8 mouse cellular contexts compared by ENCODE assay signal in the genomic region with DNA sequence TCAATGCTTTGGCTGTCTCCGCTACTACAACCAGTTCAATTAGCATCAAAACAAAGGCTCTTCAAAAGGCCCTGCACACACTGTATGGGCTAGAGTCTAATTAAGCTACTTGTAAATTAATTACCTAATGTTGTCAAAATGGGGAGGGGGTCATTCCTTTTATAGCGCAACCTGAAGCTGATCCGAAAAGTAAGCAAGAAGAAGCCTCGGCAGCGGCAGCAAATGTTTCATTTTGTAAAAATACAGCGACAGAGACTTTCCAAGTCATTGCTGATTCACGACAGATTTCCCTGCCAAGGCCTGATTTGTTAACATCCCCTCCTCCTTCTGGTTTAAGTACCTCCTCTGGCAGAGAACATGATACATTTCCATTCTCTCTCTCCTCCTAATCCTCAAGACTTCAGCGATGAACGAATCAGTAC. TPM values are rescaled to one million over a fixed set of nuclear protein-coding genes. Genes with fewer than 3 reads are reported as not detected.
DNase-seq lines count a peak whose midpoint lies in the region; ATAC-seq lines count a peak whose summit lies in the region.

No protein-coding gene starts in this region.

- no peak overlapping the region for H3K27ac ChIP-seq in embryonic facial prominence, embryonic 13.5 days
- no peak overlapping the region for H3K27ac ChIP-seq in embryonic facial prominence, embryonic 10.5 days (replicated peaks)
- no peak overlapping the region; the same call in 1 of the 2 replicates for H3K27ac ChIP-seq in forebrain, embryonic 14.5 days (ENCODE audit: low read depth, low read length)

- H3K4me1 ChIP-seq in embryonic facial prominence, embryonic 13.5 days = peaks cover 35% of the 10 kb centered on the region
- peaks cover 45% of the 10 kb centered on the region for H3K4me1 ChIP-seq in embryonic facial prominence, embryonic 10.5 days
- peaks cover 29% of the 10 kb centered on the region for H3K4me1 ChIP-seq in forebrain, embryonic 14.5 days (ENCODE audit: control insufficient read depth, insufficient read depth, low read length)

- H3K9me3 ChIP-seq in embryonic facial prominence, embryonic 13.5 days = no peaks in the 10 kb centered on the region
- H3K9me3 ChIP-seq in embryonic facial prominence, embryonic 10.5 days = no peaks in the 10 kb centered on the region
- no peaks in the 10 kb centered on the region for H3K9me3 ChIP-seq in forebrain, embryonic 14.5 days (replicated peaks; ENCODE audit: control insufficient read depth, low read length)

- no peaks in the 10 kb centered on the region for H3K27me3 ChIP-seq in embryonic facial prominence, embryonic 13.5 days
- H3K27me3 ChIP-seq in embryonic facial prominence, embryonic 10.5 days (replicated peaks; ENCODE audit: low read depth, poor library complexity, severe bottlenecking) = 0 out of 2 replicates have a peak, but pooled peaks cover 15% of the 10 kb centered on the region
- H3K27me3 ChIP-seq in forebrain, embryonic 14.5 days (replicated peaks; ENCODE audit: control insufficient read depth, insufficient read depth, low read length) = no peaks in the 10 kb centered on the region

- no peaks in the 10 kb centered on the region for H3K36me3 ChIP-seq in embryonic facial prominence, embryonic 13.5 days
- no peaks in the 10 kb centered on the region for H3K36me3 ChIP-seq in embryonic facial prominence, embryonic 10.5 days (replicated peaks)
- H3K36me3 ChIP-seq in forebrain, embryonic 14.5 days (ENCODE audit: control insufficient read depth, insufficient read depth, low read length) = no peaks in the 10 kb centered on the region

- WGBS in embryonic facial prominence, embryonic 13.5 days = 22% methylated on average over 9 of the region's 9 CpGs
- WGBS in embryonic facial prominence, embryonic 10.5 days = 23% methylated on average over 9 of the region's 9 CpGs
- 3% methylated on average over 9 of the region's 9 CpGs for whole genome bisulfite sequencing in forebrain, embryonic 14.5 days

- intact Hi-C loops in left cerebral cortex, postnatal 14 days (cut with DNase I) = no loop called here

- ATAC-seq in embryonic facial prominence, embryonic 13.5 days (ENCODE audit: insufficient number of reproducible peaks, insufficient read depth, low FRiP score, low TSS enrichment, low read depth) = no peak
- ATAC-seq in forebrain, embryonic 14.5 days = peak; percentile 77
- no peak for ATAC-seq in erythroid progenitor cell, adult 5-6 weeks (replicated peaks; ENCODE audit: low FRiP score, poor library complexity, severe bottlenecking)

- H3K4me2 ChIP-seq in embryonic facial prominence, embryonic 13.5 days = peak overlapping the region; percentile 38
- peak overlapping the region; percentile 42 for H3K4me2 ChIP-seq in forebrain, embryonic 14.5 days (ENCODE audit: low read length)

- H3K9ac ChIP-seq in embryonic facial prominence, embryonic 13.5 days = no peak overlapping the region
- H3K9ac ChIP-seq in forebrain, embryonic 14.5 days (ENCODE audit: low read length) = no peak overlapping the region; the same call in 1 of the 2 replicates

- no peak for DNase-seq in embryonic facial prominence, embryonic 10.5 days (ENCODE audit: low spot score)
- DNase-seq in left cerebral cortex, postnatal 14 days (ENCODE audit: low spot score in 2 of 2) = peak; percentile 35 to 40
- DNase-seq in left cerebral cortex, adult 8-10 months (ENCODE audit: low spot score in 2 of 2) = no peak
- peak; percentile 84 for DNase-seq in forebrain, embryonic 14.5 days (ENCODE audit: low spot score)
- peak; percentile 82 for DNase-seq in retina, postnatal 1 day
- DNase-seq in adipocyte (ENCODE audit: low spot score) = no peak

- no peak overlapping the region for H3K4me3 ChIP-seq in embryonic facial prominence, embryonic 13.5 days
- H3K4me3 ChIP-seq in embryonic facial prominence, embryonic 10.5 days = no peak overlapping the region
- 0 out of 2 replicates have a peak overlapping the region, but pooled peaks have one; percentile 10 for H3K4me3 ChIP-seq in forebrain, embryonic 14.5 days (ENCODE audit: low read depth, low read length)

RNA-seq across cellular contexts. Expression of a gene that starts 33.7 kb away (rescaled TPM):
- polyA plus RNA-seq in embryonic facial prominence, embryonic 13.5 days (2015; fragmentation: Nextera tagmentation; extraction: Ambion mirVana) = 69.8 and 77.2 TPM in 2 replicates
- polyA plus RNA-seq in embryonic facial prominence, embryonic 10.5 days (2016; fragmentation: Nextera tagmentation; extraction: Ambion mirVana) = 45.6 and 50.0 TPM in 2 replicates
- total RNA-seq in left cerebral cortex, postnatal 14 days (2021) = 10 to 100 TPM; 88.7 to 96.9 TPM
- 10 to 100 TPM; 86.9 to 97.6 (median 89.2) TPM for total RNA-seq in left cerebral cortex, adult 8-10 months (2022)
- polyA plus RNA-seq in forebrain, embryonic 14.5 days (2014; fragmentation: Nextera tagmentation; extraction: Ambion mirVana) = 34.5 and 52.0 TPM in 2 replicates
- 0.36 TPM in 1 of 2 replicates, not detected in the other for total RNA-seq in erythroid progenitor cell, adult 5-6 weeks (2015; ENCODE audit: low replicate concordance)
- not detected in 2 replicates for total RNA-seq in erythroid progenitor cell, adult 5-6 weeks (2017; ENCODE audit: low replicate concordance)

Comparison
In these comparisons a context has a peak if more than half of its experiments do, and no peak if none do; other contexts are left out.
1. DNase-seq: peak in left cerebral cortex, postnatal 14 days (2 of 2), forebrain, embryonic 14.5 days (single experiment) and retina, postnatal 1 day (single experiment); none in embryonic facial prominence, embryonic 10.5 days (single experiment), left cerebral cortex, adult 8-10 months (0 of 2) and adipocyte (single experiment).
2. RNA of a gene that starts 33.7 kb away (total RNA-seq): 88.7 to 96.9 TPM in left cerebral cortex, postnatal 14 days and 86.9 to 97.6 TPM in left cerebral cortex, adult 8-10 months; 0.36 TPM in erythroid progenitor cell, adult 5-6 weeks; every median in the first group is over 10 times any median in the second.